Mouse (Mus musculus) embryo, embryonic 10 days (tissue): ENCODE measurements around the gene Rnf113a2.

ENCODE experiments used
- DNase-seq: peaks from one replicate; pipeline ENCODE4 v3.0.0-alpha.2; 2015; ENCODE audit warnings: low spot score

Rnf113a2 gene

DNA sequence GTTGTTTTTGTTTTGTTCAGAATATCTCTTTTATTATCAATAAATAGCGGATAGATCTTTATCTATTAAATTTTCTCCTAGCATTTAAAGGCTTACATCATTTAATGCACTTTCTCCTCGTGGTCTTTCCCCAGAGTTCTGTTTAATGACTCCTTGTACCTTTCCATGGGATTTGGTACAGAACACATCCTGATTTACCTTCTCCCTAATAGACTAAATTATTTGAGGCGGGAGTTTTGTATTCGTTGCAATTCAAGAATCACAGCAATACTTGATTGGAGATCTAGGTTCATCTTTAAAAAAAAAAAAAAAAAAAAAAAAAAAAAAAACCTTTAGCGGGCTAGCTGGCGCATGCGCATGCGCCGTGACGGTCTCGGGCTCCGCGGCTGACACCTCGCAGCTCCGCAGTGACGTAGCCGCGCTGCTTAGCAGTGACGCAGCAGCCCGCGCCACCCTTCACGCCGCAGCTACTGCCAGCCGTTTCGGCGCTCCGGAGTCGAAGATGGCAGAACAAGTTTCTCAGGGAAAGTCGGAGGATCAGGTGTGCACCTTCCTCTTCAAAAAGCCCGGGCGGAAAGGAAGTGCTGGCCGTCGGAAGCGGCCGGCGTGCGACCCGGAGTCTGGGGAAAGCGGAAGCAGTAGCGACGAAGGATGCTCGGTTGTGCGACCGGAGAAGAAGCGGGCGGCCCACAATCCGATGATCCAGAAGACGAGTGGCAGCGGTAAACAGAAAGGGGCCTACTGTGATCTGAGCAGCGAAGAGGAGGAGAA is at the start of gene Rnf113a2:
TSS of gene Rnf113a2 (plus strand) at position 363 of the 771 bp plus-strand sequence.
- DNase-seq = peak; percentile 96

DNA sequence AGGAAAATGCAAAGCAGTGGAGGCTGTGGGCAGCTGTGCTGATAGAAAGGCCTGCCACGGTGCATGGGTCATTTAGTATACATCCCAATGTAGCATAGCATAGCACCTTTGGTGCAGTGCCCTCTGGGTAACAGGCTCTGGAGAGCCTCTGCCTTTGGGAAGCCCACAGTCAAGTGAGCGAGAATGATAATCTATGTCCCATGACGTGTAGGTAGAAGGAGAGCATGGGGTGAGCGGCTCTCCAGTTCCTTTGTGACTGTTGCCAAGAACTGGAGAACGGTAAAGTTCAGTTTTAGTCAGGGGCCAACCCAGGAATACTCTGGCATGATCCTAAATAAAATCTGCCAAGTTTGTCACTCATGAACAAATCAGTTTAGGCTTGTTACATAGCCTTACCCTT is 45.3 kb upstream of the Rnf113a2 start:
- no peak for DNase-seq

DNA sequence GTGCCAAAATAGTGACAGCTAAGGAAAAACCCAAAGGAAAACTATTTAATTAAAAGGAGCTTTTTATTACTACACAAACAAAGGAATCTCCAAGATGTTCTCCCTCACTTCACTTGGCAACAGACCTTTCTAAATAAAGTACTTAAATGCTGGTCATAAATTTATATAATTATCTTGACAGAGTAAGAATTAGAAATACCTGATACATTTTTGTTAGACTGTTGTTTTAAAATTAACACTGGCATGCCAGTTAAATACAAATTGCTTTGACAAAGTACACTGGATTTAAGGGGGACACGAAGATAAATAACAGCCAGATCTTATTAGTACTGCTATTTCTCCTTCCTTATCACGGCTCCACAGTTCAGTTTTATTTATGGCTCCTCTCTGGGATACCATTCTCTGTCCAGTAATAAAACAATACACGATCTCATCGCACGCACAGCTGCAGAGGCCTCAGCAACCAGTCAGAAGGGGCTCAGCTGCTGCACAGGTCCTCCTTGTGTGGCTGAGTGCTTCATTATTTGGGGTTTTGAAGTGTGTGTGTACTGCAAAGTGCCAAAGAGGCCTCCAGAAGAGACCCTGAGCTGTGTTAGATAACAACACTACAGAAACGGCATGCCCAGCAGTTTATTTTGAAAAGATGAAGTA is 43.0 kb upstream of the Rnf113a2 start:
- no peak for DNase-seq

DNA sequence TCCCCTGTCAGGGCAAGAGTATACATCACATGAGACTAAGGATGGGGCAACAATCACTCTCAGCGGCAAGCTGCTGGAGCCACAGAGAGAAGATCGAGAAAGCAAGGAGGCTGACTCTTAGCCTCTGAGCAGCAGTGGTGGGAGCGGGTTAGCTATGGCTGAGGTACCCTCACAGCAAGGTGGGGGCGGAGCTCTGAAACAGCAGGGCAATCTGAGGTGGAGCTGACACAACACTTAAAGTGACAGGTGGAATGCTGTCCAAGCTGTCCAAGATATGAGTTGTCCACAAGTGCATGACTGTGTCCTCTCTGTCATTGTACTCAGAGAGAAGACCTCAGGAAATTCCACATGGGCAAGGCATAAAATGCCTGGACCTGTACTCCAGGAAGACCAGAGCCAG is 34.6 kb upstream of the Rnf113a2 start:
- DNase-seq = no peak

DNA sequence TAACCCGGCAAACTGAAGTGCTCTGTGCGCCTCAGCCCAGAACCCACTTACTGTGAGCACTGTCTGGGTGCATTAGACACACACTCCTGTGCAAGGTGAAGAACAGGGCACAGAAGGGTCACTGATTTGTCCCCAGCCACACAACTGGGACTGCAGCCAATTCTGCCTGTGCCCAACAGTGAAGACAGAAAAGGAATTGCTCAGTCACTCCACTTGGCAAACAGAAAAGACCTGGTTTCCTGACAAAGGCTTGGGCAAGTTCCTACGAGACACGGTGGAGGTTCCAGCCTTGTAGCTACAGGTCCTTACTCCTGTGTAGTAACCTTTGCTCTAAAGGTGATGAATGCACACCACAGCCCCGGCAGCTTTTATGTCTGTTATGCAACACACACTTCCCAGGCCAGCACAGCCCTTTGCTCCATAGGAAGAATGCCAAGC is 32.3 kb upstream of the Rnf113a2 start:
- no peak for DNase-seq

DNA sequence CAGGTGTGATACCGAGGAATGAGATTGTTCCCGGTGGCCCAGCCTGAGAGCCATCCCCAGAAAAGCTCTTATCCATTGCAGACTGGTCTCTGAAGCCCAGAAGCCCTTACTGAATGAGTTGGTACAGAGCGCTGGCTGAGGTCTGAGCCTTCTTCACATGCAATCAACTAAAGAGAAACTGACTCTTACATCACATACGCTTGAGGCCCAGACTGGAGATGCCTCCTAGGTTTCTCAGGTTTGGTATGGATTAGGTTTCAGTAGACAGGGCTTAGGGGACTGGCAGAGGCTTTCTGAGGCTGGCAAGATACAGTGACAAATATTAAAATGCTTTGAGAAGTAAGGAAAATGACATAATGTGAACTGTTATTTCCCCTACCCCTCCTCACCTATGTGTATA is 31.6 kb upstream of the Rnf113a2 start:
- DNase-seq = no peak

DNA sequence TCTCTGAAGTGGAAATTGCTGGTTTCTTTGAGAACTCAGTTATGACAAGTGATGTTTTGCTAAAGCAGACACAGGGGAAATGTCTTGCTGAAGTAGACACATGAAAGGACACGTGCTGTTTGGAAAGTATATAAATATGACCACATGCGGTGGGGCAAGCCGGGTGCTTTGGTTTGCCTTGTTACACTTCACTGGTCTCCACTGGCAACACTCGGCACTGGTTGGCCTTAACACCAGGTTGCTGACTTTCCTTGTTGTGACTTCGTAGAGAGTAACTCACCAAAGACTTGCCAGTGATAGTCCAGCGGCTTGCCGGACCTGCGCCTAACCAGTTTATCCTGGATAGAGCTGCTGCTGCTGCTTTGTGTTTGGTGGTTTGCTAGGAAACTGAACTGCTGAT is 28.9 kb upstream of the Rnf113a2 start:
- no peak for DNase-seq

DNA sequence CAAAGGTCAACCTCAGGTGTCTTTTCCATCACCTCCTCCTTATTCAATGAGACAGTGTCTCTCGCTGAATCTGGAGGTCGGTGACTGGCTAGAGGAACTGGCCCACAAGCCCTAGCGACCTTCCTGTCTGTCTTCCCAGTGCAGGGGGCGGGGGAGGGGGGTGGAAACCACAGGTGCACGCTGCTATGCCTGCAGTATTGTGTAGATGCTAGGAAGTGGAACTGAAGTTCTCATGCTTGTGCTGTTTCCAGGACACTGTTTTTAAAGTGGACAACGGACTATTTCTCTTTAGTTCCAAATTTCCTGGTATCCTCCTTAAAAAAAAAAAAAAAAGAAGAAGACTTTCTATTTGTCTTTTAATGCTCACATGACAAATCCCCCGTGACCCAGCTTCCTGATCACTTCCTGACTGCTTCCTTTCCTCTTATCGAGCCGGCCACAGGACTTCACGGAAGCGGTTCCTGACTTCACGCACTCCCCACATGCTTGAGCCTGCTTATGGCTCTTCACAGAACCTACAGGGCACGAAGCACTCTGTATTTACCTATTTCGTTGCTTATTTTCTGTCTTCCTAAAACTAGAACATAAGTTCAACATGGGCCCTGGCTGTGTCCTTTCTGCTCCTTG is 28.1 kb upstream of the Rnf113a2 start:
- DNase-seq = no peak

DNA sequence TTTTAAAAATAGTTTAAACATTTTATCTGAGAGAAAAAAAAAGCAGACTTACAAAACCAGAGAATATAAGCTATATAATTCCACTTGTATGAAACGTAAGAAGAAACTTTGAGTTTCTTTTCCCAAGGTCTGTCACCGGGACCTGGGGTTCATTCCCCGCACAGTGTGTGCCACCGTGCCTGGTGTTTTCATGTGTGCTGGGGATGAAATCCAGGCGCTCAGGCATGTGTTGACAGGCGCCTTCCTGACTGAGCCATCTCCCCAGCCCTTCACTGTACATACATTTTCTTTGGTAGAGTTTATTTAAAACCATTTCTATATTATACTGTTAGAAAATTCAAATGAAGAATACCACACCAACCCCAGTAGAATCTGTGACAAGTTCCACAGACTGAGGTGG is 26.7 kb upstream of the Rnf113a2 start:
- no peak for DNase-seq

DNA sequence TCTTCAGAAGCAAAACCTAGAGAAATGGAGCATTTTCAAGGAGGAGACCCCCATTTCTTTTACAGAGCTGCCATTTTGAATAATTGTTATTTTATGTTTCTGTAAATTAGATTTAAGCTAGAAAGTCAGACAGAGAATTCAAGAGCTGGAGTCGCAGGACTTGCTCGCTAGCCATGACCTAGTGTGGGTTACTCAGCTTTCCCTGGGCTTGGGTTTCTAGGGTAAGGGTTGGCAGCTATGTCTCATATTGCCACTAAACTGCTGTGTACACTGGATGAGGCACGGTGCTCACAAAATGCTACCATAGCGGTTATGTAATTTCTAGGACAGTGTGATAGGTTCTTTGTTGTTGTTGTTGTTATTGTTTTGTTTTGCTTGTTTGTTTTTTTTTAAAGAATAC is 24.3 kb upstream of the Rnf113a2 start:
- DNase-seq = no peak

DNA sequence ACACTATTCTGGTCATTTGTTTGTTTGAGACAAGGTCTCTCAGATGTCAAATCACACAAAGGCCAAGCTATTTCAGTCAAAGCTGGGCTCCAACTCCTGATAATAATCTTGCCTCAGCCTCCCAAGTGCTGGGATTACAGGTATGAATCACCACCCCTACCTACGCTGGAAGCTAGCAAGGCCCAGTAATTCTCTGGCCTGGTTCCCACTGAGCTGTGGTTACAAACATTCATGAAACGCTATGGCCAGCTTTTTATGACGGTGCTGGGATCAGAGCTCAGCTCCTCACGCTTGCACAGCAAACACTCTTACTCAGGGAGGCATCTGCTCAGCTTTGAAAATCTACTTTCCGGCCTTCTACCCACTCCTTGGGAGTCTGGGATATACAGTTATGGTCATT is 23.1 kb upstream of the Rnf113a2 start:
- no peak for DNase-seq

DNA sequence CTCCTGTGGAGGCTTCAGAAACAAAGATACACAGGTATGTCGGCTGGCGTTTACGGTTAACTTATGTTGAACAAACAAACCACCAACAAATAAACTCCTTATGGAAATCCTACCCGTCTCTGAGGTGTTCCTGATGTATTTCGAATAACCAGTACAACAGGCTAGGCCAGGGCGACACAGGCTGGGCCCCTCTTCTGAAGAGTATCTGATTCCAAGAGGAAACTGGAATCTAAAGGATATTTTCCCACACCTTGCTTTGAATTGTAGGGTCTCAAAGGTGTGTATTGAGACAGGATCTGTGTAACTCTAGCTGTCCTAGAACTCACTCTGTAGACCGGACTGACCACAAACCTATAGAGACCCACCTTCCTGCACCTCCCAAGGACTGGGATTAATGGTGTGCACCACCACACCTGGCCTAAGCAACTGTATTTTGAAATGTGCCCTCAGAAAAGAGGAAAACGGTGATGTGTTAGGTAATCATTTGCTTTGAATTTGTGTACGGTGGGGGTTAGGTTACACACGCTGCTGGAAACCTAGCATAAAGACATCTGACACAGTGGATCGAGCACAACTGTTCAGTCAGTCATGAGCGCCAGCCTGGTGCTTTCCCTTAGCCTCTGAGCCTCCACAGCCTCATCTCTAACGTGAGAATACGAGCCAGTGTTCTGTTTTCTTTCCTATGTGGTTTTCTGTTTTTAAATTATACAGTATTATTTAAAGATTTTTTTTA is 19.9 kb upstream of the Rnf113a2 start:
- no peak for DNase-seq

DNA sequence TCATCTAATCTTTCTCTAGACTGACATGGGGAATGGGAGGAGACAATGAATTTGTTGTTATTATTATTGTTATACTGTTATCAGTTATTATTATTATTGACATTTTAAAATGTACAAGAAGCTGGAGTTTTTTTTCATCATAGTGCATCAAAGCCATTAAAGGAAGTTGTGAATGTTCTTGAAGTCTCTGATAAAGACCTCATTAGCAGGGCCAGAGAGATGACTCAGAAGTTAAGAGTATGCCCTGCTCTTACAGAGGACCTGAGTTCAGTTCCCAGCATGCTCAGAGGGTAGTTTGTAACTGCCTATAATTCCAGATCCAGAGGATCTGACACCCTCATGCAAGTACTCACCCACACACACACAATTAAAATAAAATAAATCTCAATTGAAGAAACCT is 19.3 kb upstream of the Rnf113a2 start:
- no peak for DNase-seq

DNA sequence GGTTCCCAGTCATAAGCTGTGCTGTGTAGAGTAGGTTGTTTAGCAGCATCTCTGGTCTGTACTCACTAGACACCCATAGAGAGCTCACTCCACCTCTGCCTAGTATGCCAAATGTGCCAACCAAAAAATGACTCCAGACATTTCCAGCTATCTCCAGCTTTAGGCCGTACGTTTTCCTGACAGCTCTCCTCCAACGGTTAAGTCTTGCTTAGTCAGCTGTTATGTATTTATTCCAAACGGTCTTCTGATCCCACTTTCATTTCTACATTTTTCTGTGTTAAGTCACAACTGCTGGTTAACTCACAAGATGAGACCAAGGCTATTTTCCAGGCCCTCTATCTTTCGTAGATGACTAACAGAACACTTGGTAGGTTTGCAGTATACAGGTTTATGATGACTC is 18.4 kb upstream of the Rnf113a2 start:
- DNase-seq = no peak

DNA sequence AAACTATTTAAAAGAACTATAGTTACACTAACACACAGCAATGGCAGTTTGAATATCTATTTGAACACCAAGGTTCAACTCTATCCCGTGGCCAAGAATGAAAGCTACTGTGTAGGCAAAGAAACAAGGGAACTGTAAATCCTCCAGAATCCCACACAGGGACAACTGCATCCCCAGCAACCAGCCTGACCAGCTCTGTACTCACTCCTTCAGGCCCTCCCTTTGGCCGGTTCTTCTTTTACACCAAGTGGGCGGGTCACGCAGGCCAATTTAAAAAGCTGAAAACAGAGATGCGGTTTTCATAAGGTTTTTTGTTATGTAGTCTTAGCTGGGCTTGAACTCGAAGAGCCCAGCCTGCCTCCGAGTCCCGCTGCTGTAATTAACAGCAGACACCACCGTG is 17.9 kb upstream of the Rnf113a2 start:
- no peak for DNase-seq

DNA sequence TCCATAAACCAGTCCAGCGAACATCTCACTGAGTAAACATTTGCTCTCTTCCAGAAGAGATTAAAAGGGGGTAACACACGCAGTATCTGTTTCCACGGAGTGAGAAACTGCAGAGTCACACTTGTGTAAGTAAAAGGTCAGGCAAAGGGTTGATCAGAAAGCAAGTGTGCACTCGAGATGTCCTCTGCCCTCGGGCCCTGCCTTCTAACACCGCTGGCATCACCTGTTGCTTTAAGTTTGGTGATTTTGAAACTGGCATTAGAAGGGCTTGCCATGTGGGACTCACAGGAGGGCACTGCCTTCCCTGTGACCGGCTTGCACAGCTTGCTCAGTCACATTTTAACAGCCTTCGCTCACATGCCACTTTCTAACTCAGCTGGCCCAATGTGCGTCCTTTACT is 17.3 kb upstream of the Rnf113a2 start:
- DNase-seq = no peak

DNA sequence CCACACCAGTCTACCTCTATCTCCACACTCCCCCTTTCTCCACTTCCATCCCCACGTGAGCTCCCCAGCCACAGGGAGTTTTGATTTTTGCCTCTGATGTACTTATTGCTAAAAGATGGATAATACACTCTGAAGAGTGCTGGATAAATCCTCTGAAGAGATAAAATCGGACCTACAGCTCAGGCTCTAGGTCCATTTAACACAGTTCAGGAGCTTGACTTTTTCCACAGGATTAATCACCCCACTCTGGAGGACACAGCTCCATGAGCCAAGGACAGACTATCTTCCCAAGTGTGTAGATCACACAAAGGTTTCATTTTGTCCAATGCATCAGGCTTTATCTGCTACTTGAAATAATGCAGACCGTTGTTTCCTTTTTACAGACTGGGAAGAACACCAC is 16.9 kb upstream of the Rnf113a2 start:
- DNase-seq = no peak

DNA sequence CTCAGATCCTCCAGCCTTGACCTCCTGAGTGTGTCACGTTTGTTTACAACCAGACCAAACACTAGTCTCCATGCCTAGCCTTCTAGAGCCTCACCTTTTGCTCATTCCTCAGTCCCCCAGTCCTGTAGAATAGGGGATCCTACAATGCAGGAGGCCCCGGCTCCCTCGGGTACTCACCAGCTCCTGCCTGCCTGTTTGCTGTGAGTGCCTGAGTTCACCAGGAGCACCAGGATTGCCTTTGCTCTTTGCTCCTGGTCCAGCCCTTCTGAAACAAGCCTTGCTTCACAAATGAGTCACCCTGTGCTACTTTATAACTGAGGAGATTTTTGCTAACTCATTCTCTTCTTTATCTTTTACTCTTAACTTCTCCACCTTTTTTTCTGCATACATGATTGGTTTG is 16.3 kb upstream of the Rnf113a2 start:
- no peak for DNase-seq

DNA sequence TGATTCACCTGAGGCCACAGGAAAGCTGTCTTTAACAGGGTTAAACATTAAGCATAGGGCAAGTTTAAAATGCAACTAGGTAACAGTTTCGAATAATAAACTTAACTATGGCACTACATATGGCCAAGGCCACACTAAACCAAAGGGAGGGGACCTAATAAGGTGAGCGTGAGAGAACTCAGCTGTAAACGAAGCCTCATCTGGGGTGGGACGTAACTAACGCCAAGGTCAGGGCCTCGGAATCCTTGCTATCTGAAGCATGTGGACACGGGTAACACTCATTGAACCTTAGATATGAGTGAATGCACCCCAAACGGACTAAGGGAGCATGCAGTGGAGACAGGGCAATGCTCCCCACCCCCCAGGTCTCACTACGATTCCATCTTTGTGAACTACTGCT is 14.1 kb upstream of the Rnf113a2 start:
- no peak for DNase-seq

DNA sequence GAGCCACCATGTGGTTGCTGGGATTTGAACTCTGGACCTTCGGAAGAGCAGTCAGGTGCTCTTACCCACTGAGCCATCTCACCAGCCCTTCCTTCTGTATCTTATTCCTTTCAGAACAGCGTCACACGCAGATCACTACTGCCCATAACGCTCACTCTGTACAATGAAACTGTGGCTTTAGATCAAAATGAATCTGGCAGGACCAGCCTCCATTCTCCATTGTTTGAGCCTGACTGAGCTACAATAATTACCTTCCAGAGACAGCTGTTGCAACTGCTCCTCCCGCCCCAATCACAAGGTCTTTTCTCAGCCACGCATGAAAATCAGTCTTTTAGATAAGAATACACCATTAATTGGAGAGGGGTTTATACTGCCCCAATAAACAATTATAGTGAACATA is 12.5 kb upstream of the Rnf113a2 start:
- DNase-seq = no peak

DNA sequence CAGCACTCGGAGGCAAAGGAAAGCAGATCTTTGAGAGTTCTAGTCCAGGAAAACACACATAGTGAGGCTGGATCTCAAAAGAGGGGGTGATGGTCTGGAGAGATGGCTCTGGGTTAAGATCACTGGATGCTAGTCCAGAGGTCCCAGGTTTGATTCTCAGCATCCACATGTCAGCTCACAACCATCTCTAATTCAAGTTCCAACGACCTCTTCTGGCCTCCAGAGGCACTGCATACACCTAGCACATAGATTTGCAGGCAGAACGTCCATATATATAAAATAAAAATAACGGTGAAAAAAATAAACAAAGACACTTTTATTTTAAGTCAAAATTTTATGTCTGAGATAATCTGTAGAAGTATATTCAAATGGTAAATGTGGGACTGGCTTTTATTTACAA is 9.7 kb upstream of the Rnf113a2 start:
- no peak for DNase-seq

DNA sequence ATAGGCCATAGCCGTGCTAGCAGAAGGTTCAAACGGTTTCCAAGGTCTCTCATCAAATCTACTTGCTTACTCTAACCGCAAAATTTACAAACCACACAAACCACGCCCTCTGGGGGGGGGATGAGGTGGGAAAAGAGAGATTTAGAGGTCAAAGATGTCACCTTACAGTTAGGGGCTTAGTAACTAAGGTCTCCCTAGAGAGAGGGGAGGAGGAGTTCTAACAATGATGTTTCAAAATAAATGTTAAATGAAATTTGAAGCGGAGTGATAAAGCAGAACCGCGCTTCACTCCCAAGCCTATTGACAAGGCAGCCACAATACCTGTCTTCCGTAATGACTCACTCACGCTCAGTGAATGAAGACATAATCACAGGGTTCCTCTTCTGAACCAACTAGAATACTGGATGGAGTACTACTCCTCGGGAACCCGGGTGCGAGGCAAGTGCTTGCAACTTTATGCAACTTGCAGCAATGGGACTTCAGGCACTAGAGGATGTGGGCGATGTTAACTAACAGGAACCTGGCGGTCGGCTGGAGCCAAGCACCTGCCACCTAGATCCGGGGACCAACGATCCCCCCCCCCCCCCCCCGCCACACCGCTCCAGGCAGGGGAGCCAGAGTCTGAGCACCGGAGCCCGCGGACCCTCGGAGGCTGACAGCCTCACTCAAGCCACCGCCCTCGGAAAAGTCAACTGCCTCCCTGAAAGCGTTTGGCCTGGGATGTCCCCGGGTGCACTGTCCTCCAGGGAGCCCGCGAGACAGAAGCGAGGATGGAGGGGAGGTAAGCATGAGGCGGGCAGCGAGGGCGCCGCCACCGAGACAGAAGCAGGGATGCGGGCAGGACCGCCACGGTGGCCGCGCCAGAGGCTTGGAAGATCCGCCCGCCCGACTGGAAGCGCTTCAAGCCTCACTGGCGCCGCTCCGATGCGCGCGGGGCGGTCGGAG is 8.8 kb upstream of the Rnf113a2 start:
- no peak for DNase-seq
